Mouse (Mus musculus): ENCODE measurements around the gene Med15. TPM values are rescaled to one million over a fixed set of nuclear protein-coding genes. Genes with fewer than 3 reads are reported as not detected.
"Not testable (repeated sequence)": the region's sequence is repeated elsewhere in the genome, so short reads cannot be mapped to it uniquely, and the experiment has no call there.

The Med15 gene
- total RNA-seq, 2 experiments from 2014 or later = 24.5 to 26.6 TPM

GRCm38 (mm10) chr16:17626269-17626555, 106.5 kb downstream of the Med15 start:
- DNase-seq (ENCODE audit: low spot score) = no peak
- intact Hi-C loops (cut with DNase I) = no loop called here

- intact Hi-C loops (cut with DNase I) = no loop called here
- no peak for DNase-seq (ENCODE audit: low spot score)
Observed at GRCm38 (mm10) chr16:17625488-17626268, 107.0 kb downstream of the Med15 start.

- DNase-seq (ENCODE audit: low spot score) = no peak
- intact Hi-C loops (cut with DNase I) = no loop called here
Observed at GRCm38 (mm10) chr16:17621936-17622335, 110.8 kb downstream of the Med15 start.

- DNase-seq (ENCODE audit: low spot score) = peak; percentile 63
- intact Hi-C loops (cut with DNase I) = no loop called here
Observed at GRCm38 (mm10) chr16:17619198-17620105, 113.2 kb downstream of the Med15 start, which contains the start of gene Smpd4. Gene Smpd4 (plus strand): TSS chr16:17619354.

- intact Hi-C loops (cut with DNase I) = no loop called here
- DNase-seq (ENCODE audit: low spot score) = no peak
Observed at GRCm38 (mm10) chr16:17617922-17618565, 114.6 kb downstream of the Med15 start.

GRCm38 (mm10) chr16:17616212-17616611, 116.5 kb downstream of the Med15 start:
- DNase-seq (ENCODE audit: low spot score) = no peak
- intact Hi-C loops (cut with DNase I) = no loop called here

GRCm38 (mm10) chr16:17614740-17615139, 118.0 kb downstream of the Med15 start:
- intact Hi-C loops (cut with DNase I) = loop anchor here (1.0 kb wide), 1 partner anchor 56 kb away; no protein-coding TSS in a partner anchor
- DNase-seq (ENCODE audit: low spot score) = not testable (repeated sequence)

- intact Hi-C loops (cut with DNase I) = no loop called here
- DNase-seq (ENCODE audit: low spot score) = no peak
Observed at GRCm38 (mm10) chr16:17611383-17611782, 121.3 kb downstream of the Med15 start.

GRCm38 (mm10) chr16:17605684-17606083, 127.0 kb downstream of the Med15 start:
- intact Hi-C loops (cut with DNase I) = no loop called here

GRCm38 (mm10) chr16:17604941-17605340, 127.8 kb downstream of the Med15 start:
- intact Hi-C loops (cut with DNase I) = no loop called here
- DNase-seq (ENCODE audit: low spot score) = no peak

More at GRCm38 (mm10) chr16:17605684-17606083, 127.0 kb downstream of the Med15 start:
- no peak for DNase-seq (ENCODE audit: low spot score)

Other genes starting within 250 kb of the Med15 start
- under 1 TPM in 1 of 2 experiments, not detected in 1; 0.28 TPM for gene Aifm3, start 243.3 kb downstream of the Med15 start, total RNA-seq (2021)
- 10 to 100 TPM; 34.3 to 35.0 TPM for gene Lztr1, start 224.2 kb downstream of the Med15 start, total RNA-seq (2021)
- gene Thap7, start 201.8 kb downstream of the Med15 start, total RNA-seq (2021) = 10 to 100 TPM; 13.1 to 14.7 TPM
- under 1 TPM in 1 of 2 experiments, not detected in 1; 0.17 TPM for gene Lrrc74b, start 171.6 kb downstream of the Med15 start, total RNA-seq (2021)
- gene P2rx6, start 171.0 kb downstream of the Med15 start, total RNA-seq (2021) = under 1 TPM; 0.50 to 0.83 TPM
- gene Slc7a4, start 149.7 kb downstream of the Med15 start, total RNA-seq (2021) = 1 to 10 TPM; 1.4 to 2.3 TPM
- 10 to 100 TPM; 18.3 to 20.7 TPM for gene Smpd4, start 113.5 kb downstream of the Med15 start, total RNA-seq (2021)
- under 1 TPM in 1 of 2 experiments, not detected in 1; 0.36 TPM for gene Ccdc74a, start 86.4 kb downstream of the Med15 start, total RNA-seq (2021)
- 10 to 100 TPM; 16.1 to 16.7 TPM for gene Klhl22, start 26.7 kb upstream of the Med15 start, total RNA-seq (2021)
- gene Scarf2, start 64.4 kb upstream of the Med15 start, total RNA-seq (2021) = 1 to 10 TPM; 5.1 to 5.6 TPM
- not detected for gene B830017H08Rik, start 100.2 kb upstream of the Med15 start, total RNA-seq (2021)
- gene Car15, start 105.5 kb upstream of the Med15 start, total RNA-seq (2021) = 1 to 10 TPM; 1.8 to 2.5 TPM
- under 1 TPM; 0.17 to 0.68 TPM for gene Gm20518, start 158.8 kb upstream of the Med15 start, total RNA-seq (2021)
- gene Tssk1, start 161.3 kb upstream of the Med15 start, total RNA-seq (2021) = under 1 TPM; 0.05 to 0.11 TPM
- gene Dgcr2, start 165.7 kb upstream of the Med15 start, total RNA-seq (2021) = 10 to 100 TPM; 46.5 to 49.5 TPM
- not detected for gene Tssk2, start 165.7 kb upstream of the Med15 start, total RNA-seq (2021)
- gene Ess2, start 178.5 kb upstream of the Med15 start, total RNA-seq (2021) = 1 to 10 TPM; 8.7 to 9.3 TPM
- not detected for gene Gsc2, start 182.2 kb upstream of the Med15 start, total RNA-seq (2021)
- 10 to 100 TPM in 1 of 2 experiments, 1 to 10 TPM in 1; 7.1 to 14.8 TPM for gene Slc25a1, start 195.3 kb upstream of the Med15 start, total RNA-seq (2021)
- not detected for gene Vpreb2, start 247.5 kb upstream of the Med15 start, total RNA-seq (2021)

All from heart, postnatal 25 days (tissue).